Mouse (Mus musculus): Measurements from ENCODE around the gene Insig1. TPM values are rescaled to one million over a fixed set of nuclear protein-coding genes. Genes with fewer than 3 reads are reported as not detected.

Insig1 gene
- polyA plus RNA-seq, 1 experiment from 2014 or later = 57.3 TPM

DNA sequence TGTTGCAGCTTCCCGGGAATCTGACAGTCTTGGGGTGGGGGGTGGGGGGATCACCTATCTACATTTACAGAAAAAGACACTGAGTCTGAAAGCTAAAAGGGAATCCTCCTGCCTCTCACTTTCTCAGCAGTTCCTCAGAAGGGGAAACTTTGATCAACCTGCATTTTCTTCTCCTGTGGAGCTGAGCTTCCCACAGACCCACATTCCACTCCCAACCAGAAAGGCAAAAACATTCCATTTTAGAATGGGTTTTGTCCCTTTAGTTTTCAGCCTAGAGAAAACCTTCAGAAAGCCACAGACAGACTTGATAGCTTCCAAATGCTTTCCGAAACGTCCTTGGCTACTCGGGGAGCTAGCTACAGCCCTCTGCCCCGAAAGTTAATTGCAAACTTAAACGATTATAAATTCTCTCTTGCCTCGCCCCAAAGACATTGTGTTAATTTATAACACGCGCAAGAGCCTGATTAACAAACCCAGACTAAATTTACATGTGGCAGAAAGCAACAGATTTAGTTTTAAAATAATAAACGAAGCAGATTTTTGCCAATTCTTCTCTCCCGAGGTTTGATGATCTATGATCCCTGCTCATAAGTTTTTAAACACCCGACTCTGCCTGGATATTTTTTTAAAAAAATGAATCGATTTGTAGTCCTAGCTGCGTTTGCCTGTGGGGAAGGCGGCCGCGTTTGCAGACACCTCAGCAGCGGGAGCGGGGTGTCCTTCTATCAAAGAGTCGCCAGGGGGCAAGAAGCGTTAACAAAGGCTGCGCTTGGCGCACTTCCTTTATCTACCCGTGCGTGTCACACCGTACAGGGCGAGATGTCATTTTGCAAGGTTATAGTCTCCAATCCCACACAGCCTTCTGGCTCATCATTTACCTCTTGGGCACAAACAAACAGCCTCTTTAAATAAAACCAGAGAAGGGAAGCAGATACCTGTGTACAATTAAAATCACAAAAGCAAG is 51.6 kb downstream of the Insig1 start:
- H3K9me3 ChIP-seq (ENCODE audit: control insufficient read depth, low read length) = no peaks in the 10 kb centered on the region
- H3K4me1 ChIP-seq (replicated peaks; ENCODE audit: control insufficient read depth, insufficient read depth, low read length) = peaks cover 5% of the 10 kb centered on the region; the same call in 1 of the 2 replicates
- no peak overlapping the region for H3K4me3 ChIP-seq (ENCODE audit: low read length)
- no peak overlapping the region for H3K4me2 ChIP-seq (ENCODE audit: low read depth, low read length)
- peaks cover 91% of the 10 kb centered on the region for H3K27me3 ChIP-seq (ENCODE audit: control insufficient read depth, insufficient read depth, low read depth, low read length)
- H3K27ac ChIP-seq (ENCODE audit: low read length) = no peak overlapping the region
- peak; percentile 82 for ATAC-seq (ENCODE audit: low read depth)
- WGBS = 2% methylated on average over 27 of the region's 27 CpGs
- H3K9ac ChIP-seq (ENCODE audit: low read length) = no peak overlapping the region
- no peaks in the 10 kb centered on the region for H3K36me3 ChIP-seq (ENCODE audit: control insufficient read depth, insufficient read depth, low read length)

DNA sequence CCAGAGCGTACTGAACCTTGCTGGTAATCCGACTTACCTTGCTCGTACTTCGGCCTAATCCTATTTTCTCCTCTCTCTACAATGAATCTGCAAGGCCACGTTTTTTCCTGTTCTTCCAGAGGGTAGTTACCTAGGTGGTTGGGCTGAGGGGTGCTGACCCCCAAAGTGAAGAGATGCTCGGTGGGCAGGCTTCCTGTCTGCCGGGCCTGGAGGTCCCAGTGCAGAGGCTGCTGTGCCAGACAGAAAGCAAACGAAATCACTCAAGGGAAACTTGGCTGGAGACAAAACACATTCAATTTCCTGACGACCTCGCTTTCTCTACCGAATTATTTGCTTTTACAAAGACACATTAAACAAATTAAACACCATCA is 52.3 kb downstream of the Insig1 start:
- H3K36me3 ChIP-seq (ENCODE audit: control insufficient read depth, insufficient read depth, low read length) = no peaks in the 10 kb centered on the region
- WGBS = 3% methylated on average over 11 of the region's 11 CpGs
- no peak overlapping the region for H3K9ac ChIP-seq (ENCODE audit: low read length)
- no peak overlapping the region for H3K27ac ChIP-seq (ENCODE audit: low read length)
- peaks cover 89% of the 10 kb centered on the region for H3K27me3 ChIP-seq (ENCODE audit: control insufficient read depth, insufficient read depth, low read depth, low read length)
- no peak overlapping the region for H3K4me2 ChIP-seq (ENCODE audit: low read depth, low read length)
- H3K9me3 ChIP-seq (ENCODE audit: control insufficient read depth, low read length) = no peaks in the 10 kb centered on the region
- peaks cover 1% of the 10 kb centered on the region; the same call in 1 of the 2 replicates for H3K4me1 ChIP-seq (replicated peaks; ENCODE audit: control insufficient read depth, insufficient read depth, low read length)
- ATAC-seq (ENCODE audit: low read depth) = no peak
- H3K4me3 ChIP-seq (ENCODE audit: low read length) = no peak overlapping the region

DNA sequence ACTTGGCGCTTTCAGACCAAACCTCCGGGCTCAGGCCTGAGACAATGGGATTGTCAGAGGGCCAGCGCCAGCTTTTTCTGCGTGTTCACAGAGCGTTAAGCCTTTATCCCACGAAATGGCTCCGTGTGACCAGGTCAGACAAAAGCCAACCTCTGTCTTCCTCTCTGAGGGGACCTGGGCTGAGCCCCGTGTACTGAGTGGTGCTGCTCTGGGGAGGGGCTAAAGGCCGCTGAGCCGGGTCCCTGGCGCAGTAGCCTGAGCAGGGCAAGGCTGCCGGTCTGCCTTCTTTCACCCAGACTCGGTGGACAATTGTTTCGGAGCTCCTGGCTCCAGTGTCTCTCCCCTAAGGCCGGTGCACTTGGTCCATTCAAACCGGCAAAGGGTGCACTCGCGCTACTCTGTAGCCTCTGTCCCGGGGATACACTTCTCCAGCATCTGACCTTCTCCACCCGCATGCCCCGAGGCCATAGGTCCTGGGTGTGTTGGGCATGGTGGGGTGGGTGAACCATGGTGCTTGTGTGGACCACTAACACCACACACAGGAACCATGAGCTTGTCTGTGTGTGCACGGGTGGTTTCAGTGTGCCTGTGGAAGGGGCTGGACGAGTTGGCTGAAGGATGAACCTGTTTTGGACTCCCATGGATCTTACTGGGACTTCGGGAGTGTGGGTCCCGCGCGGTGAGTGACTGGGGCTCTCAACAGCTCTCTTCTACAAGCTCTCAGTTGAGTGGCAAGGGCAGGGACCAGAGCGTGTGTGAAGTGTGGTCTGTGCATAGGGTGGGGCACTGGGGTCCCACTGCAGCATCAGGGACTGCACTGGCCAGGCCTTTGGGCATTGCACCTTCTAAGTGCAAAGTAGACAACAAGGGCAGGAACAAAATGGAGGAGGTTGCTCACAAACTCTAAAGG is 53.4 kb downstream of the Insig1 start:
- H3K36me3 ChIP-seq (ENCODE audit: control insufficient read depth, insufficient read depth, low read length) = no peaks in the 10 kb centered on the region
- WGBS = 4% methylated on average over 28 of the region's 28 CpGs
- no peak; the same call in 1 of the 2 replicates for ATAC-seq (ENCODE audit: low read depth)
- no peak overlapping the region for H3K27ac ChIP-seq (ENCODE audit: low read length)
- no peaks in the 10 kb centered on the region for H3K9me3 ChIP-seq (ENCODE audit: control insufficient read depth, low read length)
- H3K4me1 ChIP-seq (replicated peaks; ENCODE audit: control insufficient read depth, insufficient read depth, low read length) = no peaks in the 10 kb centered on the region
- no peak overlapping the region for H3K4me2 ChIP-seq (ENCODE audit: low read depth, low read length)
- H3K4me3 ChIP-seq (ENCODE audit: low read length) = no peak overlapping the region
- H3K9ac ChIP-seq (ENCODE audit: low read length) = no peak overlapping the region
- H3K27me3 ChIP-seq (ENCODE audit: control insufficient read depth, insufficient read depth, low read depth, low read length) = peaks cover 80% of the 10 kb centered on the region

Other genes with a start within 250 kb of the Insig1 start
- gene Htr5a, start 229.2 kb upstream of the Insig1 start, polyA plus RNA-seq (2015; fragmentation: Nextera tagmentation; extraction: Ambion mirVana) = not detected in 2 replicates
- gene En2, start 94.3 kb downstream of the Insig1 start, polyA plus RNA-seq (2015; fragmentation: Nextera tagmentation; extraction: Ambion mirVana) = not detected in 2 replicates
- 0.13 and 0.52 TPM in 2 replicates for gene Cnpy1, start 174.4 kb downstream of the Insig1 start, polyA plus RNA-seq (2015; fragmentation: Nextera tagmentation; extraction: Ambion mirVana)
- gene Rbm33, start 245.8 kb downstream of the Insig1 start, polyA plus RNA-seq (2015; fragmentation: Nextera tagmentation; extraction: Ambion mirVana) = 11.1 and 12.1 TPM in 2 replicates

Data from lung, embryonic 16.5 days (tissue).